Mouse (Mus musculus) left cerebral cortex, adult 9 months (tissue): ENCODE results near the gene Msh4.
"Not testable (repeated sequence)": the region's sequence is repeated elsewhere in the genome, so short reads cannot be mapped to it uniquely, and the experiment has no call there.

ENCODE experiments used
- DNase-seq, 2 experiments: peaks; one replicate each; pipeline ENCODE4 v3.0.0; 2022; ENCODE audit warnings: low spot score in 2 of 2

Msh4 gene

GRCm38 (mm10) chr3:153849368-153850015, 56.4 kb downstream of the Msh4 start:
- no peak for DNase-seq

GRCm38 (mm10) chr3:153847207-153847733, 58.7 kb downstream of the Msh4 start:
- no peak for DNase-seq

- DNase-seq = no peak
Observed at GRCm38 (mm10) chr3:153846109-153846508, 59.8 kb downstream of the Msh4 start.

GRCm38 (mm10) chr3:153845500-153845899, 60.4 kb downstream of the Msh4 start:
- DNase-seq = no peak

DNA sequence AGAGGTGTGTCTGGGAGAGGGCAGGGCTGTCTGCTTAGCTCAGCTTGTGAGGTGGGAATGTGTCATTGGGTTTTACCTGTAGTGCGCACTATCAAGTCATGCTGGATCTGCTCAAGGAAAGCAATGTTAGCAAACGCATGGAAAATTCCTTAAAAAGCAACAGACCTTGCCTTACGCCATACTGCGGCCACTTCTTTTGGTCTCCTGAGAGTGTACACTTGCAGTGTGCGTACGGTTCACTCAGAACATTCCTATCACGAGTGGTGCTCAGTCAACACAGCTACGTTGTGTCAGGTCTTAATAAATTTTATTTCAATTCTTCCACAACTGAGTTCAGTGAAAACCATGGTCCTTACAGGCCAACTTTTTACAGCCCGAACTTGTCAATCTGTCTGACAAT, 61.2 kb downstream of the Msh4 start:
- no peak for DNase-seq

- DNase-seq = no peak
Observed at GRCm38 (mm10) chr3:153844030-153844429, 61.9 kb downstream of the Msh4 start, which contains the start of gene Asb17. TSS of gene Asb17 (plus strand) at chr3:153844209.

GRCm38 (mm10) chr3:153837593-153837992, 68.3 kb downstream of the Msh4 start:
- DNase-seq = no peak

- DNase-seq = no peak
Observed at GRCm38 (mm10) chr3:153836316-153836715, 69.6 kb downstream of the Msh4 start.

DNA sequence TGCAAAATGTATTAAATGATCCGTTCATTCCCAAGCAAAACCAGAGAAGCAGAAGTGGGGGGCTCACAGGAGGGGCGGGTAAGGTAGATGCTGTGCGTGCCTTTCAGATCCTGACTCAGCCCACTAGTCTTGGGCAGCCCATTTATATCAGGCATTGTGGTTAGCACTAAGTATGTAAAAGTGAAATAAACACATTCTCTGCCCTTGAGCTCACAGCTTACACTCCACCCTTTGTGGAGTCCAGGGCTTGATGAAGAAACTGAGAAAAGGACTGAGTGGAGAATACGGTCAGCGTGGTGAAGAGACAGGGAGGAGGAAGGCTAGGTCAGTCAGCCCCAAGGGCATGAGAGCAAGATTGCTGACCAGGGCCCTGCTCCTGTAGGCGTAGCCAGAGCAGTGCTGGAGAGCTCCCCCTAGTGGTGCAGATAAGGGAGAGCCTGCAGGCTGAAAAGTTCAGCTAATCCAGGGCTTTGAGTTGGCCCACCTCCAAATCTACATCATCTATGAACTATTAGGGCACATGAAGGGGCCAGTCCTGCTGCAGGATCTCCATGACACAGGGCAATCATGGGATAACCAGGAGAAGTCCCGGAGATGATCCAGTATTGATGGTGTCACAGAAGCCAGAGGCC, 70.4 kb downstream of the Msh4 start:
- DNase-seq = peak in 1 of 2 experiments; percentile 51

DNA sequence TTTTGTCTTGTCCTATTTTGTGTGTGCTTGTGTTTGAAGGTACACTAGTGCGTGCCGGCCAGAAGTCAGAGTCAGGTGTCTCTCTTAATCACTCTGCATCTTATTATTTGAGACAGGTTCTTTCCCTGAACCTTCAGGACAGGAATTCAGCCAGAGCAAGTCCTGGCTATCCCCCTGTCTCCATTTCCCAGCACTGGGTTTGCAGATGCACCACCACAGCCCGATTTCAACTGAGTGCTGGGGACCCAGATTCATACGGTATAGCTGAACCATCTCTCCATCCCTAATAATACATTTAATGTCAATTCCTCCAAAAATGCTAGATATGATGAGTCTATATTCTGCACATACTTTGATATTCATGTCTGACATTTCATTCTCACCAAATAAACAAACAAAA, 71.9 kb downstream of the Msh4 start:
- DNase-seq = no peak

- DNase-seq = no peak
Observed at GRCm38 (mm10) chr3:153832654-153832945, 73.3 kb downstream of the Msh4 start.

GRCm38 (mm10) chr3:153831873-153832653, 73.9 kb downstream of the Msh4 start:
- DNase-seq = no peak

DNA sequence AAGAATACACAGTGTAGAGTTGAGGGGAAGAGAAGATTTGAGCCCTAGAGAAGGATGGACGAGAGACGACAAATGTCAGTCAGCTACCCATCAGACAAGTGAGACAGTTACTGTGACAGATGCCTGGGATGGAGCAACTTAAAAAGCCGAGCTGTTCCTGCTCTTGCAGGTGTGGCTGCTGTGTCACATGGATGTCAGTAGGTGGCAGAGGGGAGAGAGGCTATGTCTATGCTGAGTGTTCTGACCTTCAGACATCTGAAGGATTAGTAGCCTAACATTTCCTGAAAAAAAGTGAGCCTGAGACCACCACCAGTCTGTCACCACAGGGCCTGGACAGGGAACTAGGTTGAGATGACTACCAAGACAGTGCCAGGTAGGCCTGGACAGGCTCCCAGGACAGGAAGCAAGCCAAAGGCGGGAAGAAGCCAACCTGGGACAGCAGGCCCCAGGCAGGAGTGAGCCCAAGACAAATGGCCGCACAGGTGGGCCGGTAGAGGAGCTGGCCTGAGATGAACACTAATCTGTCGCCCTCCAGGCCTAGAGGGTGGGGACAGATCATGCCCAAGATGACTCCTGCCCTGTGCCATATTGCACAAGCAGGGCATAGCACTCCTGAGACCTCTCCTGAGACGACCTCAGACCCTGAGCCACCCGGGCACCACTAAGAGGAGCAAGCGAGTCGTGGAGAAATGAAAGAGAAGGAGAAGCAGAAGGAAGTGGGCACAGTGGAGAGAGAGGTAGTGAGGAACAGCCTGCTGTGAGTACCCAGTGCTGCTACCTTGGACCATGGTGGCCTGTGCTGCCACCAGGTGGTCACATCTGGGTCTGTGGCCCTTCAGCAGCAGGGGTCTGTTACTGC, 74.7 kb downstream of the Msh4 start:
- DNase-seq = no peak

- DNase-seq = not testable (repeated sequence)
Observed at GRCm38 (mm10) chr3:153829788-153830187, 76.2 kb downstream of the Msh4 start.

DNA sequence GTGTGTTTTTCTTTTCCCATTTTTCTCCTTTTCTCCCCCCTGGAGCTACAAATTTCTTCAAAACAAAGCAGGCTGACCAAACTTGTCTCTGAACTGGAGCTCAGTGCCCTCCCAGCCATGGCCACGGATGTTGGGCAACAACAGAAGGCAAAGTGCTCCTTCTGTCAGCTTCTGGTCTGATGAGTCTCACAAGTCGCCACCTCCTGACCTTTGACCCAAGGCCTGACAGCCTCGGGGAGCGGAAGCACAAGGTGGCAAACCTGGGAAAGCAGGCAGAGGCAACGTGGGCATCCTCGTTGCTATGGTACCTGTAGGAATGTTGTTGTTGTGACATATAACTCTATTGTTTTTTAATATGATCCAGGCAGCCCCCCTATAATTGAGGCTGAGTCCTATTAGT, 79.3 kb downstream of the Msh4 start:
- no peak for DNase-seq

- no peak for DNase-seq
Observed at GRCm38 (mm10) chr3:153825197-153825596, 80.7 kb downstream of the Msh4 start.

GRCm38 (mm10) chr3:153823671-153824515, 82.0 kb downstream of the Msh4 start:
- DNase-seq = no peak

DNA sequence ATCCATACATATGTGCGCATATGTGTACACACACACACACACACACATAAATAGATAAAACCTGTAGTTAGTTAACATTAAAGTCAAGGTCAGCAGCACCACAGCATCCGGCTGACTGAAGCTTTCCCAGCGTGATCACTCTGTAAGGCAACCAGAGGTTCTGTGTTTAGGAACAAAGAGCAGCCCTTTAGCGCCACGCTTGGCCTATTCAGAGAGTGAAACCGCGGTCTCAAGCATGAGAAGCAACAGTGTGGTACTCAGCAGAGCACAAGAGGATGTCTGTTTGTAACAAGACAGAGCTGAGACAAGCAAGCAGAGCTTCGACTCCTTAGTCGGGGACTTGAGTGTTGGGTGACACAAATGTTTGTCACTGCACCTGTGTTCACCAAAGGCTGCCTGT, 86.5 kb downstream of the Msh4 start:
- DNase-seq = no peak

- no peak for DNase-seq
Observed at GRCm38 (mm10) chr3:153818723-153819122, 87.2 kb downstream of the Msh4 start.

- no peak for DNase-seq
Observed at GRCm38 (mm10) chr3:153817376-153817890, 88.5 kb downstream of the Msh4 start.

DNA sequence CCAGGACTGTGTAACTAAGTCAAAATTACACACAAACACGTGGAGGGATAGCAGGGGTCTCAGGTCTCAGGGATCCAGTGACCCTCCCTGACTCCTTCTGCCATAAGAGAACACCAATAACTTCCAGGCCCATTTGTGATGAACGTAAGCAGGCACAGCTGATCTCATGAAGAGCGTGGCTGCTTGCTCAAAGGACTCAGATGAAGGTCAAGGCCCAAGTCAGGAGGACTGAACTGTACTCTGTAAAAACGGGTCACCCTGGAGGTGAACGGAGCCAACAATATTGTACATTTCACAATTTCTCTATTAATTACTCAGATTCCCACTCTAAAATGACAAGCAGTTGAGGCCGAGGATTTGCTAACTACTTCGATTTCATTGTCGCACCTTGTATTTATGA, 91.9 kb downstream of the Msh4 start:
- no peak for DNase-seq
